Mouse (Mus musculus): ENCODE data around the gene Hoxc10.

The Hoxc10 gene

GRCm38 (mm10) chr15:102987124-102987833 is 20.7 kb downstream of the Hoxc10 start:
- in situ Hi-C loops (cut with MboI, MseI): loop anchor here (5.0 to 25.0 kb wide), 2 partner anchors 185 to 325 kb away; partner anchors contain the start of gene Gpr84

GRCm38 (mm10) chr15:102988078-102988477 is 21.5 kb downstream of the Hoxc10 start:
- in situ Hi-C loops (cut with MboI, MseI): loop anchor here (5.0 to 25.0 kb wide), 2 partner anchors 184 to 324 kb away; partner anchors contain the start of gene Gpr84

GRCm38 (mm10) chr15:102990461-102991397 is 24.1 kb downstream of the Hoxc10 start, which contains the start of gene Hoxc8:
TSS of gene Hoxc8 (plus strand) at chr15:102990607.
- in situ Hi-C loops (cut with MboI, MseI): loop anchor here (25.0 kb wide), 1 partner anchor 322 kb away; the partner anchor contains the start of gene Gpr84

GRCm38 (mm10) chr15:102991782-102992181 is 25.2 kb downstream of the Hoxc10 start:
- in situ Hi-C loops (cut with MboI, MseI): loop anchor here (25.0 kb wide), 1 partner anchor 321 kb away; the partner anchor contains the start of gene Gpr84

GRCm38 (mm10) chr15:102992206-102992605 is 25.6 kb downstream of the Hoxc10 start:
- in situ Hi-C loops (cut with MboI, MseI): loop anchor here (25.0 kb wide), 1 partner anchor 320 kb away; the partner anchor contains the start of gene Gpr84

- in situ Hi-C loops (cut with MboI, MseI): loop anchor here (25.0 kb wide), 1 partner anchor 319 kb away; the partner anchor contains the start of gene Gpr84
These were observed 26.3 kb downstream of the Hoxc10 start for GRCm38 (mm10) chr15:102992863-102993262.

GRCm38 (mm10) chr15:102996548-102996947 is 30.0 kb downstream of the Hoxc10 start:
- in situ Hi-C loops (cut with MboI, MseI): loop anchor here (25.0 kb wide), 1 partner anchor 316 kb away; the partner anchor contains the start of gene Gpr84

- in situ Hi-C loops (cut with MboI, MseI): loop anchor here (25.0 kb wide), 1 partner anchor 315 kb away; the partner anchor contains the start of gene Gpr84
These were observed 30.8 kb downstream of the Hoxc10 start for GRCm38 (mm10) chr15:102997431-102997830.

GRCm38 (mm10) chr15:102997939-102998355 is 31.4 kb downstream of the Hoxc10 start, which contains the start of gene Hoxc6:
TSS of gene Hoxc6 (plus strand) at chr15:102998257.
- in situ Hi-C loops (cut with MboI, MseI): loop anchor here (25.0 kb wide), 1 partner anchor 314 kb away; the partner anchor contains the start of gene Gpr84

GRCm38 (mm10) chr15:102998608-102999182 is 32.1 kb downstream of the Hoxc10 start:
- in situ Hi-C loops (cut with MboI, MseI): loop anchor here (25.0 kb wide), 1 partner anchor 314 kb away; the partner anchor contains the start of gene Gpr84

GRCm38 (mm10) chr15:102999183-102999831 is 32.7 kb downstream of the Hoxc10 start:
- in situ Hi-C loops (cut with MboI, MseI): loop anchor here (25.0 kb wide), 1 partner anchor 313 kb away; the partner anchor contains the start of gene Gpr84

- in situ Hi-C loops (cut with MboI, MseI): loop anchor here (25.0 kb wide), 1 partner anchor 312 kb away; the partner anchor contains the start of gene Gpr84
These were observed 33.4 kb downstream of the Hoxc10 start for GRCm38 (mm10) chr15:102999955-103000354.

- in situ Hi-C loops (cut with MboI, MseI): no loop called here
These were observed 33.9 kb downstream of the Hoxc10 start for GRCm38 (mm10) chr15:103000501-103000901.

GRCm38 (mm10) chr15:103001370-103001769 is 34.8 kb downstream of the Hoxc10 start:
- in situ Hi-C loops (cut with MboI, MseI): no loop called here

GRCm38 (mm10) chr15:103002156-103002555 is 35.6 kb downstream of the Hoxc10 start:
- in situ Hi-C loops (cut with MboI, MseI): no loop called here

GRCm38 (mm10) chr15:103002821-103003448 is 36.3 kb downstream of the Hoxc10 start:
- in situ Hi-C loops (cut with MboI, MseI): no loop called here

GRCm38 (mm10) chr15:103005308-103005707 is 38.7 kb downstream of the Hoxc10 start:
- in situ Hi-C loops (cut with MboI, MseI): no loop called here

GRCm38 (mm10) chr15:103005797-103006196 is 39.2 kb downstream of the Hoxc10 start:
- in situ Hi-C loops (cut with MboI, MseI): no loop called here

- in situ Hi-C loops (cut with MboI, MseI): no loop called here
These were observed 39.7 kb downstream of the Hoxc10 start for GRCm38 (mm10) chr15:103006326-103006725.
